Mouse (Mus musculus) forebrain, postnatal 0 days (tissue): Measurements from ENCODE around the gene Apol9b. TPM values are rescaled to one million over a fixed set of nuclear protein-coding genes. Genes with fewer than 3 reads are reported as not detected.

Experiments
- ATAC-seq: fragments of 200-750 bp; cut with Nextera tagmentation; 2 replicates; pipeline ENCODE4 v1.8.0; 2017; ENCODE audit warnings: mild to moderate bottlenecking, moderate library complexity
- DNase-seq: peaks from one replicate; pipeline ENCODE4 v3.0.0-alpha.2; 2015
- H3K27ac ChIP-seq: fragments of 300-500 bp; sonication (generic); 2 replicates; pipeline ENCODE4 v1.5.1; 2014; ENCODE audit warnings: low read depth, mild to moderate bottlenecking, antibody characterized with exemption, low read length, moderate library complexity, mixed read lengths
- H3K27me3 ChIP-seq: fragments of 300-500 bp; sonication (generic); 2 replicates; pipeline ENCODE4 v1.6.1; 2014; ENCODE audit warnings: mild to moderate bottlenecking, low read length, mixed read lengths; ENCODE audit not compliant: insufficient read depth
- H3K36me3 ChIP-seq: fragments of 300-500 bp; sonication (generic); 2 replicates; pipeline ENCODE4 v1.6.1; 2014; ENCODE audit warnings: mild to moderate bottlenecking, moderate library complexity; ENCODE audit not compliant: insufficient read depth
- H3K4me1 ChIP-seq: fragments of 300-500 bp; sonication (generic); 2 replicates; pipeline ENCODE4 v1.6.1; 2014; ENCODE audit warnings: antibody characterized with exemption; ENCODE audit not compliant: insufficient read depth
- H3K4me2 ChIP-seq: fragments of 300-500 bp; sonication (generic); 2 replicates; pipeline ENCODE4 v1.6.1; 2014; ENCODE audit warnings: low read depth, mild to moderate bottlenecking, moderate library complexity
- H3K4me3 ChIP-seq: fragments of 300-500 bp; sonication (generic); 2 replicates; pipeline ENCODE4 v1.5.1; 2014; ENCODE audit warnings: low read depth, low read length, mixed read lengths
- H3K9ac ChIP-seq: fragments of 300-500 bp; sonication (generic); 2 replicates; pipeline ENCODE4 v1.6.1; 2014; ENCODE audit warnings: mild to moderate bottlenecking
- H3K9me3 ChIP-seq: fragments of 300-500 bp; sonication (generic); 2 replicates; pipeline ENCODE4 v1.6.1; 2016; ENCODE audit warnings: low read length
- CTCF ChIP-seq: sonication (generic); IDR thresholded peaks from 2 replicates; pipeline ENCODE4 v1.5.1; 2016; ENCODE audit warnings: antibody characterized with exemption, control low read depth, low read depth
- WGBS: fragments of 180-500 bp; shearing (Covaris S2); extraction: QIAGEN DNeasy Blood & Tissue Kit; methylation state at CpG from one replicate; pipeline ENCODE4 v1.1.7; 2014; 5-methylcytosine and 5-hydroxymethylcytosine counted together
- polyA plus RNA-seq: library from polyadenylated mRNA; unstranded; fragments of >200 nt; fragmentation: Nextera tagmentation; extraction: Ambion mirVana; gene quantifications from 2 replicates; pipeline ENCODE4 v1.2.1, GENCODE M21; 2015
- total RNA-seq: library from RNA; depleted of rRNA; stranded (reverse); fragments of >200 nt; gene quantifications from 2 replicates; pipeline ENCODE4 v1.2.3, GENCODE M21; 2014

Gene Apol9b
- total and polyA plus RNA-seq, 2 experiments from 2014 or later: 0.16 TPM; not detected in 1

DNA sequence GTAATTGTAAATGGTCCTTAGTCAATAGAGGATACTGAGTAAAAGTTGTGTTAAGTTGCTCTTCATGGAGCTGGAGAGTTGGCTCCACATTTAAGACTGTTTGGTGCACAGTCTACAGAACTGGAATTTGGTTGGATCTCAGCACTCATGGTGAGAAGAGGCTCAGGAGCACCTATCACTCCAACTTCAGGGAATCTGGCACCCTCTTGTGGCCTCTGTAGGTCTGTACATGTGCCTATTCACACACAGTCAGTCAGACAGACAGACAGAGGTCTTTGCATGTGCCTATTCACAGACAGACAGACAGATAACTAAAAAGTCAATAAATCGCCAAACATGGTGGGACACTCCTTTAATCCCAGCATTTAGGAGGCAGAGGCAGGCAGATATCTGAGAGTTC, 21.6 kb downstream of the Apol9b start:
- Histone ChIP-seq H3K9ac (no peak overlapping the region), H3K27ac (no peak overlapping the region), H3K36me3 (no peaks in the 10 kb centered on the region), H3K9me3 (no peaks in the 10 kb centered on the region), H3K4me3 (no peak overlapping the region), H3K4me1 (no peaks in the 10 kb centered on the region), H3K27me3 (no peaks in the 10 kb centered on the region), H3K4me2 (no peak overlapping the region)
- WGBS: 36% methylated on average over 1 of the region's 1 CpGs
- no peak for ATAC-seq
- DNase-seq: peak; percentile 32
- peak; percentile 66 for TF ChIP-seq CTCF

DNA sequence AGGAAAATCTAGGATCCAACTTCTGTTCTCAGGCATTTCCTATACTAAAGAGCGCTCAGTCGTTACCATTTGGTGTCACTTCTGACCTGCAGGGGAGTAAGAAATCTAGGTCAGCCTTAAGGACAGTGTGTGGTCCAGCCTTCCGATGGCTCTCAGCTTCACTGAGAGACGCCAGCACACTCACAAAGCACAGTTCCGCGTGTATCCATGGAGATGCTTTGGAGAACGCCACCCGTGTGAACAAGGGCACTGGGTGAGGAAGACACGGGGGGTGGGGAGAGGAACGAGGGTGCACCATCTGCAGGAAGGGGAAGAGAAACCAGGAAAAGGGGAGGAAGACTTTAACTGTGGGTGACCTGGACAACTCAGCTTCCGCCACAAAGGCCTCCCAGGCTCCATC, 23.6 kb downstream of the Apol9b start:
- Histone ChIP-seq H3K4me2 (no peak overlapping the region), H3K27ac (no peak overlapping the region), H3K9me3 (no peaks in the 10 kb centered on the region), H3K27me3 (no peaks in the 10 kb centered on the region), H3K4me1 (no peaks in the 10 kb centered on the region), H3K36me3 (no peaks in the 10 kb centered on the region), H3K9ac (no peak overlapping the region), H3K4me3 (no peak overlapping the region)
- WGBS: 51% methylated on average over 11 of the region's 11 CpGs
- DNase-seq: no peak
- peak; percentile 50; the same call in 1 of the 2 replicates for ATAC-seq
- TF ChIP-seq CTCF: no peak

DNA sequence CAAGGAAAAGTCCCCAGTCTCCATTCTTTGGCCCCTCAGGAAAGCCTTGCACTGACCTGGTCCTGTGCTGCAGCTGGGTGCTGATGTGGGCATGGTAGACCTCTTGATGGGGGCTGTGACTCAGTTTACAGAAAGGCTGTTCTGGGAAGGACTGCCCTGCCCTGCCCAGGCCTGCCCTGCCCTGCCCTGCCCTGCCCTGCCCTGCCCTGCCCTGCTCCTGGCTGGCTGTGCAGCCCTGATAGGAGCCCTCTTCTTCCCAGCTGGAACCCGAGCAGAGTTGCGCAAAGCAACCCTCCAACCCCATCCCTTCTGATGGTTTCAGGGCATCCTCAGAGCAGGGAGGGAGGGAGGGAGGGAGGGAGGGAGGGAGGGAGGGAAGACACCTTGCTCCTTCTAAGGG, 26.3 kb downstream of the Apol9b start:
- H3K36me3 ChIP-seq: 0 out of 2 replicates have a peak, but pooled peaks cover 3% of the 10 kb centered on the region
- H3K4me2 ChIP-seq: no peak overlapping the region
- no peaks in the 10 kb centered on the region for H3K27me3 ChIP-seq
- no peak for TF ChIP-seq CTCF
- no peaks in the 10 kb centered on the region for H3K9me3 ChIP-seq
- H3K27ac ChIP-seq: no peak overlapping the region
- DNase-seq (no peak), ATAC-seq (no peak)
- WGBS: 47% methylated on average over 2 of the region's 2 CpGs
- H3K4me3 ChIP-seq: no peak overlapping the region
- H3K9ac ChIP-seq: no peak overlapping the region
- H3K4me1 ChIP-seq: no peaks in the 10 kb centered on the region

DNA sequence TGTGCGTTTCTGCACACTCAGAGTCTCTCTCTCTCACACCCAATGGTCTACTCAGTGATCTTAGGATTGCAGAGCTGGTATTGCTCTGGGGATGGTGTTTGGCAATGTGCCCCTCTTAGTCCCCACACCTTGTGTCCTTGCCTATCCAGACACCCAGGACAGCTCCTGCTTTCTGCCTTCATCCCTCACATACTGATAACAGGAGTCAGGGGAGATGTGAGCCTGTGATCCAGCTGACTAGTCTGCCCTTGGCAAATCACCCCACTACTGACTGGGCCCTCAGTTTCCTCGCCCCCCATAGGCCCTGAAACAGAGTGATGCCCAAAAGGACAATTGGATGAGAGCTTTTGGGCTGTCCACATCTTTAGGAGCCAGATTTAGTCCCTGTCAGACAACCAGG, 27.2 kb downstream of the Apol9b start:
- no peaks in the 10 kb centered on the region for H3K4me1 ChIP-seq
- ATAC-seq (no peak), DNase-seq (no peak)
- H3K36me3 ChIP-seq: 0 out of 2 replicates have a peak, but pooled peaks cover 10% of the 10 kb centered on the region
- no peaks in the 10 kb centered on the region for H3K9me3 ChIP-seq
- H3K27ac ChIP-seq: no peak overlapping the region
- no peak overlapping the region for H3K4me2 ChIP-seq
- no peak overlapping the region for H3K9ac ChIP-seq
- H3K4me3 ChIP-seq: no peak overlapping the region
- no peak for TF ChIP-seq CTCF
- no peaks in the 10 kb centered on the region for H3K27me3 ChIP-seq
- 70% methylated on average over 2 of the region's 2 CpGs for WGBS

DNA sequence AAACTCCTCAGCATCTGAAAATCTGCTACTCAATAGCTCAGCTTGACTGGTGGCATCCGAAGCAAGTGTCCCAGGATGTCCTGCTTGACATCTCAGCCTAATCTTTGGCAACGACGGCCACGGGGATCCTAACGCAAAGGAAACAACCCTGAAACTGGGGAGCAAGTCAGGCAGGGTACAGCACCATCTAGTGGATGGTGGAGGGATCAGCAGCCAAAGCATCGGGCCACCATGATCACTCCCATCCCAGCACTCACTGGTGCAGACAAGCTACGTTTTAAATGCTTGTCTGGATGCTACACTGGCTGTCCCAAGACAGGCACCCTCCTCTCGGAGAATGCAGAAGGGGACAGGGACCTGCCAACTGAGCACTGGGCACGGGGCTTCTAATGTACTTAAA, 28.0 kb downstream of the Apol9b start, which contains the start of gene Apol8:
Apol8 (minus strand) TSS at position 156 of the 400 bp plus-strand sequence.
- H3K36me3 ChIP-seq: peaks cover 14% of the 10 kb centered on the region; the same call in 1 of the 2 replicates
- no peak within 1 kb of the TSS for H3K9ac ChIP-seq
- H3K27ac ChIP-seq: no peak within 1 kb of the TSS
- TF ChIP-seq CTCF: peak; percentile 92
- 9% methylated on average over 9 of the region's 9 CpGs for WGBS
- H3K4me3 ChIP-seq: no peak within 1 kb of the TSS
- no peaks in the 10 kb centered on the region for H3K27me3 ChIP-seq
- no peak within 1 kb of the TSS for H3K4me2 ChIP-seq
- DNase-seq (peak; percentile 71), ATAC-seq (no peak; the same call in 1 of the 2 replicates)
- H3K9me3 ChIP-seq: no peaks in the 10 kb centered on the region
- no peaks in the 10 kb centered on the region for H3K4me1 ChIP-seq

DNA sequence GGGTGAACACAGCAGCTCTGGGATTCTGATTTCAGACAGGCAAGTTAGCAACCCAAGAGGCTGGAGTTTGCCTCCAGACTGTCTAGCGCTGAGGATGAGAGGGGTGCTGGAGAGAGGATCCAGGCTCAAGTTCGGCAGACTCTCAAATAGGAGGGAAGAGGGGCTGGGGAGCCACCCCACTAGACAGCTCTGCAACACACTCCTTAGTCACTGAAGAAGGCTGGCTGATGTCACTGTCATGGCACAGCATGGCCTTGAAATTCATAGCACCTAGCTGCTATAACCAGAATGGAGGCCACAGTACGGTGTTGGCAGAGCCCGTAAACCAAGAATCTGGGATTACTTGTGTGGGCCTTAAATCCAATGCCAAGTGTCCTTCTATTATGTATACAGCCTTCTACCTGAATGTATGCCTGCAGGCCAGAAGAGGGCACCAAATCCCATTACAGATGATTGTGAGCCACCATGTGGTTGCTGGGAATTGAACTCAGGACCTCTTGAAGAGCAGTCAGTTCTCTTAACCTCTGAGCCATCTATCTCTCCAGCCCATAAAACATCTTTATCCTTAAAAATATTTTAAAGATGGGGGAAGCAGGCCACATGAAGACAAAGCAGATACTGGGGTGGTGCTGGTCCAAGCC, 28.9 kb downstream of the Apol9b start:
- WGBS: 89% methylated on average over 4 of the region's 4 CpGs
- Histone ChIP-seq H3K4me2 (no peak overlapping the region), H3K4me3 (no peak overlapping the region), H3K36me3 (peaks cover 22% of the 10 kb centered on the region), H3K4me1 (no peaks in the 10 kb centered on the region), H3K27ac (no peak overlapping the region), H3K9me3 (no peaks in the 10 kb centered on the region), H3K9ac (no peak overlapping the region), H3K27me3 (no peaks in the 10 kb centered on the region)
- no peak for DNase-seq
- TF ChIP-seq CTCF: 0 out of 2 replicates have a peak, but pooled peaks have one; percentile 15
- no peak for ATAC-seq

DNA sequence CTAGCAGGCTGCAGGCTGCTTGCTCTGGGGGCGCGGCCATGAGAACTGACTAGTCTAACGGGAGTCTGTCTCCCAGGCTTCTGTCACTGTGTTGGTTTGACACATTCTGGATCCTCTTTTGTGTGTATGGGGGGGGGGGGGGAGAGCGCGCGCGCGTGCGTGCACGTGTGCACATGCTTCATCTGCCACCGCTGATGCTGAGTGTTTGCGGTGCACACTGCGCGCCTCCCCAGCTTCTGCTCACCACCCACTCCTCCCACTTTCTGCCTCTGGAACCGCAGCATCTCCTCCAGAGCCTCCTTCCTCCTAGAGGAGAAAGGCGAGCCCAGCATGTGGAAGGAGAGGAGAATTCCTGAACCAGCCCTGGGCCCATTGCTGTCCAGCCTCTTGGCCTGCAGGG, 31.2 kb downstream of the Apol9b start:
- no peaks in the 10 kb centered on the region for H3K4me1 ChIP-seq
- ATAC-seq: peak; percentile 21; the same call in 1 of the 2 replicates
- H3K27me3 ChIP-seq: no peaks in the 10 kb centered on the region
- no peak for DNase-seq
- H3K9ac ChIP-seq: no peak overlapping the region
- H3K36me3 ChIP-seq: peaks cover 44% of the 10 kb centered on the region
- no peak overlapping the region for H3K4me3 ChIP-seq
- H3K27ac ChIP-seq: no peak overlapping the region
- no peaks in the 10 kb centered on the region for H3K9me3 ChIP-seq
- no peak overlapping the region for H3K4me2 ChIP-seq
- 89% methylated on average over 16 of the region's 16 CpGs for WGBS
- no peak for TF ChIP-seq CTCF
